Mouse (Mus musculus): ENCODE measurements around the gene Vat1l.

DNA sequence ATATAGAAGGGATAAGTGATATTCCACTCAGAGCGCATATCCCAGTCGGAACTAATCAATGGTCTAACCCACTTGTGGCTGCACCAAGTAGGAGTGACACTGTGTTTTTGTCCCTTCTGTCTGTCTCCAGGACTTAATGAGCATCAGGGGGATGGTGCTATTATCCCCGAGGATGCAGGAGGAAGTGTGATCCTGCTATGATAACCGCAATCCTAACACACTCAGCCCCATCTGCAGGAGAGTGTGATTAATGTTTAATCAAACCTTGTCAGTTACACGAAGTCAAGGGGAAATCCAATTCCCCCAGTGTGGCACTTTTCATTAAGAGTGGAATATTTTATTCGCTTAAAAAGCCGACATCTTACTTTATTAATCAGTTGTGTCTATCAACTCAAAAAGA is 196.3 kb downstream of the Vat1l start:
- TF ChIP-seq USF1 (IDR thresholded peaks at IDR 0.05; ENCODE audit: low read depth) (no peak), MAX (IDR thresholded peaks at IDR 0.05) (no peak), CTCF (IDR thresholded peaks at IDR 0.05; ENCODE audit: control insufficient read depth, insufficient read depth, insufficient read length) (no peak), FOSL1 (IDR thresholded peaks at IDR 0.05; ENCODE audit: insufficient read depth, low read length, poor library complexity, severe bottlenecking) (no peak), CEBPB (IDR thresholded peaks at IDR 0.05; ENCODE audit: low read depth) (no peak), MYOG (IDR thresholded peaks at IDR 0.05; ENCODE audit: control insufficient read depth, extremely low read depth, insufficient read length) (no peak)
